Mouse (Mus musculus): Measurements from ENCODE around the gene Slamf1.
"Not testable (repeated sequence)": the region's sequence is repeated elsewhere in the genome, so short reads cannot be mapped to it uniquely, and the experiment has no call there.

Gene Slamf1

GRCm38 (mm10) chr1:171799648-171800047 is 32.7 kb downstream of the Slamf1 start:
- no peak for DNase-seq (ENCODE audit: extremely low spot score, low spot score)

GRCm38 (mm10) chr1:171811048-171811447 is 44.1 kb downstream of the Slamf1 start:
- not testable (repeated sequence) for DNase-seq (ENCODE audit: extremely low spot score, low spot score)

GRCm38 (mm10) chr1:171815545-171816439 is 48.9 kb downstream of the Slamf1 start:
- peak; percentile 16 for DNase-seq (ENCODE audit: extremely low spot score, low spot score)

GRCm38 (mm10) chr1:171816991-171817390 is 50.1 kb downstream of the Slamf1 start:
- DNase-seq (ENCODE audit: extremely low spot score, low spot score) = no peak

- no peak for DNase-seq (ENCODE audit: extremely low spot score, low spot score)
These were observed 54.4 kb downstream of the Slamf1 start for GRCm38 (mm10) chr1:171821331-171821730.

- DNase-seq (ENCODE audit: extremely low spot score, low spot score) = peak; percentile 16
These were observed 58.5 kb downstream of the Slamf1 start for GRCm38 (mm10) chr1:171825462-171825861.

GRCm38 (mm10) chr1:171826164-171826563 is 59.2 kb downstream of the Slamf1 start:
- no peak for DNase-seq (ENCODE audit: extremely low spot score, low spot score)

- no peak for DNase-seq (ENCODE audit: extremely low spot score, low spot score)
These were observed 60.7 kb downstream of the Slamf1 start for GRCm38 (mm10) chr1:171827674-171828073.

GRCm38 (mm10) chr1:171839488-171839887 is 72.6 kb downstream of the Slamf1 start, which contains the start of gene Cd84:
TSS of gene Cd84 (plus strand) at chr1:171839697.
- DNase-seq (ENCODE audit: extremely low spot score, low spot score) = no peak

- no peak for DNase-seq (ENCODE audit: extremely low spot score, low spot score)
These were observed 73.6 kb downstream of the Slamf1 start for GRCm38 (mm10) chr1:171840450-171841023.

- DNase-seq (ENCODE audit: extremely low spot score, low spot score) = no peak
These were observed 78.3 kb downstream of the Slamf1 start for GRCm38 (mm10) chr1:171845035-171845754.

GRCm38 (mm10) chr1:171848201-171848600 is 81.3 kb downstream of the Slamf1 start:
- no peak for DNase-seq (ENCODE audit: extremely low spot score, low spot score)

- DNase-seq (ENCODE audit: extremely low spot score, low spot score) = no peak
These were observed 81.8 kb downstream of the Slamf1 start for GRCm38 (mm10) chr1:171848757-171849156.

GRCm38 (mm10) chr1:171849454-171849853 is 82.5 kb downstream of the Slamf1 start:
- no peak for DNase-seq (ENCODE audit: extremely low spot score, low spot score)
